Mouse (Mus musculus) adrenal gland, postnatal 36 days (tissue): ENCODE data around the gene 5730409E04Rik. TPM values are rescaled to one million over a fixed set of nuclear protein-coding genes. Genes with fewer than 3 reads are reported as not detected.

Experiments
- DNase-seq, 2 experiments: peaks; one replicate each; pipeline ENCODE4 v3.0.0; 2021; ENCODE audit warnings: mixed read lengths in 1 of 2
- microRNA-seq: library from miRNA; unstranded; fragments of <30 nt; microRNA quantifications from one replicate; pipeline ENCODE4 v1.2.0, GENCODE M21; 2021
- total RNA-seq, 2 experiments: library from RNA; stranded (reverse); gene quantifications; 2 replicates each; pipeline ENCODE4 v1.2.3; 2021

5730409E04Rik gene
- total RNA-seq, 2 experiments from 2014 or later: 10.6 to 15.6 TPM

- no peak for DNase-seq
Measured at GRCm38 (mm10) chr4:126636330-126636729, 26.7 kb downstream of the 5730409E04Rik start.

- DNase-seq: no peak
Measured at GRCm38 (mm10) chr4:126637446-126637845, 27.8 kb downstream of the 5730409E04Rik start.

- DNase-seq: no peak
Measured at GRCm38 (mm10) chr4:126639339-126639738, 29.7 kb downstream of the 5730409E04Rik start.

GRCm38 (mm10) chr4:126641901-126642300 lies 32.3 kb downstream of the 5730409E04Rik start:
- DNase-seq: no peak

GRCm38 (mm10) chr4:126643815-126644214 lies 34.2 kb downstream of the 5730409E04Rik start:
- DNase-seq: no peak

GRCm38 (mm10) chr4:126644333-126644963 lies 34.8 kb downstream of the 5730409E04Rik start:
- DNase-seq: no peak

- DNase-seq: no peak
Measured at GRCm38 (mm10) chr4:126647996-126648910, 38.6 kb downstream of the 5730409E04Rik start.

- no peak for DNase-seq
Measured at GRCm38 (mm10) chr4:126653148-126653547, 43.5 kb downstream of the 5730409E04Rik start.

- DNase-seq: no peak
Measured at GRCm38 (mm10) chr4:126655356-126655755, 45.7 kb downstream of the 5730409E04Rik start.

GRCm38 (mm10) chr4:126661249-126661648 lies 51.6 kb downstream of the 5730409E04Rik start:
- DNase-seq: no peak

Small RNAs within 50 kb of the gene (microRNA-seq; reads per million reads assigned to microRNA genes)
- not detected for gene Mir7119

Other genes with a start within 250 kb of the 5730409E04Rik start
- 10 to 100 TPM; 18.4 to 30.4 TPM for gene Ago3, start 180.3 kb upstream of the 5730409E04Rik start, total RNA-seq
- gene Ago1, start 141.2 kb upstream of the 5730409E04Rik start, total RNA-seq: 10 to 100 TPM; 29.9 to 38.7 TPM
- 1 to 10 TPM; 5.2 to 5.8 TPM for gene Ago4, start 76.3 kb upstream of the 5730409E04Rik start, total RNA-seq
- gene Clspn, start 52.9 kb upstream of the 5730409E04Rik start, total RNA-seq: 1 to 10 TPM; 2.9 to 3.5 TPM
- gene Psmb2, start 67.8 kb downstream of the 5730409E04Rik start, total RNA-seq: 100 to 1,000 TPM; 154 to 155 TPM
- not detected for gene Tfap2e, start 126.4 kb downstream of the 5730409E04Rik start, total RNA-seq
- 10 to 100 TPM; 31.7 to 36.1 TPM for gene Ncdn, start 143.6 kb downstream of the 5730409E04Rik start, total RNA-seq
- 10 to 100 TPM; 37.1 to 37.6 TPM for gene AU040320, start 143.7 kb downstream of the 5730409E04Rik start, total RNA-seq